Mouse (Mus musculus): Measurements from ENCODE around the gene Hrc. TPM values are rescaled to one million over a fixed set of nuclear protein-coding genes. Genes with fewer than 3 reads are reported as not detected.
A peak's percentile ranks its signal among the peaks of the same experiment; 100 is the strongest.

Hrc gene
- total and polyA plus RNA-seq, 3 experiments, result 0.22 TPM; not detected in 2

DNA sequence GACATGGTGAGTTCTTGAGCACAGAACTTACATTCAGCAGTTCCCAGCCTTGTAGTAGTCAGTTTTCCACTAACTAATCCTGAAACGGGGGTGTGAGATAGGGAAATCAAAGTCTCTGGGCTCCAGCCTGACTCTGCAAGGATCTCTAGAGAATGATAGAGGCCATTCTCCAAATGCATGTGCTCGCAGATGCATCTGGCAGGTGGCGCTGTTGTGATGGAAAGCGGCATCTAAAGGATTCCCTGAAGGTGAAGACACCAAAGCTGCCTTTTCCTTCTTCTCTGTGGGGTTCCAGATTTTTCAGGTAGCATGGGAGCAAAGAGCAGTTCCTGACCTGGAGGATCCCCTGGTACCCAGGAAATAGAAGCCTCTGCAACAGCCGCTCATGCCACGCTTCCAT is 34.8 kb upstream of the Hrc start (continued):
- TF ChIP-seq MEF2A (IDR thresholded peaks at IDR 0.05; ENCODE audit: extremely low read depth, insufficient replicate concordance, low read depth, low read length, poor library complexity, severe bottlenecking) (no peak), GABPA (IDR thresholded peaks at IDR 0.05; ENCODE audit: low read depth, low read length) (no peak), TCF12 (IDR thresholded peaks at IDR 0.05; ENCODE audit: low read depth, low read length) (no peak), CHD2 (IDR thresholded peaks at IDR 0.05; ENCODE audit: low read length) (no peak), NELFE (IDR thresholded peaks at IDR 0.05; ENCODE audit: low read depth, low read length) (no peak), MXI1 (IDR thresholded peaks at IDR 0.05; ENCODE audit: low read depth, low read length) (no peak), HCFC1 (IDR thresholded peaks at IDR 0.05; ENCODE audit: low read depth, low read length) (no peak), BHLHE40 (IDR thresholded peaks at IDR 0.05; ENCODE audit: borderline replicate concordance, low read depth, low read length) (no peak), MYC (IDR thresholded peaks at IDR 0.05; ENCODE audit: low read depth, low read length) (peak; percentile 74), ZNF384 (IDR thresholded peaks at IDR 0.05; ENCODE audit: low read depth, low read length) (no peak), E2F4 (IDR thresholded peaks at IDR 0.05; ENCODE audit: borderline replicate concordance, low read depth, low read length) (no peak), GATA1 (IDR thresholded peaks at IDR 0.05; ENCODE audit: low read depth, low read length) (no peak)

DNA sequence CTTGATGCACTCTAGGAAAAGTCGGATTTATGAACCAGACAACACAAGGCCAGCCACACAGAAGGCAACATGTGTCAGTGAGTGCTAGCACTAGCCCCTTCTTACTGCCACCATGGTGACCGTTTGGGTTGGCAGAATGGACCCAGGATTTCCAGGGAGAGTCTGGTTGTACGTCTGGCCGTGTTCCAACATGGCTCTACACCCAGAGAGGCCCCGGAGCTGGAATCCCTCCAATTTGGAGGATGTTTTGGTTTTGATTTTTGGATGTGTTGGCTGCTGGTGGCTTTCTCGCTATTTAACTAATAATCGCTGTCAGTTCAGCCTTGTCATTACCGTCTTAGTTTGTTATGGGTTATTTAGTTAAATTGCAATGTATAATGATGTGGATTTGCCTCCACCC is 32.5 kb upstream of the Hrc start:
- no peak for DNase-seq (ENCODE audit: low read depth, low spot score)
- H3K9me3 ChIP-seq (replicated peaks; ENCODE audit: insufficient read depth, low read length), result no peaks in the 10 kb centered on the region
- H3K79me2 ChIP-seq (ENCODE audit: control insufficient read depth, insufficient read depth, low read length, poor library complexity), result no peaks in the 10 kb centered on the region
- H3K4me3 ChIP-seq (ENCODE audit: control insufficient read depth in 1 of 2, insufficient read depth in 1 of 2, low read depth in 2 of 2, low read length in 2 of 2), result no peak overlapping the region
- H3K27ac ChIP-seq (ENCODE audit: control insufficient read depth, low read depth, low read length), result no peak overlapping the region
- TF ChIP-seq MAFK (IDR thresholded peaks at IDR 0.05; ENCODE audit: borderline replicate concordance, low read depth, low read length), result no peak
- no peak for TF ChIP-seq TBP (IDR thresholded peaks at IDR 0.05; ENCODE audit: low read depth, low read length)
- no peak for TF ChIP-seq POLR2AphosphoS2 (IDR thresholded peaks at IDR 0.05; ENCODE audit: low read length)
- TF ChIP-seq ETS1 (IDR thresholded peaks at IDR 0.05; ENCODE audit: low read depth, low read length), result no peak
- no peak for TF ChIP-seq RAD21 (IDR thresholded peaks at IDR 0.05; ENCODE audit: low read depth, low read length)
- no peak for TF ChIP-seq RCOR1 (IDR thresholded peaks at IDR 0.05; ENCODE audit: low read depth, low read length)
- TF ChIP-seq GABPA (IDR thresholded peaks at IDR 0.05; ENCODE audit: low read depth, low read length), result no peak
- TF ChIP-seq CTCF (IDR thresholded peaks at IDR 0.05 in 2 of 3, conservative IDR thresholded peaks at IDR 0.05 in 1 of 3; ENCODE audit: control insufficient read depth in 1 of 3, insufficient read depth in 1 of 3, low read depth in 2 of 3, low read length in 3 of 3, poor library complexity in 1 of 3, severe bottlenecking in 1 of 3), result no peak
- TF ChIP-seq JUND (IDR thresholded peaks at IDR 0.05; ENCODE audit: low read depth, low read length), result no peak
- TF ChIP-seq SMC3 (IDR thresholded peaks at IDR 0.05; ENCODE audit: low read depth, low read length), result no peak
- TF ChIP-seq ZNF384 (IDR thresholded peaks at IDR 0.05; ENCODE audit: low read depth, low read length), result no peak
- TF ChIP-seq EP300 (IDR thresholded peaks at IDR 0.05; ENCODE audit: low read depth in 1 of 2, low read length in 2 of 2), result no peak
- no peak for TF ChIP-seq CHD2 (IDR thresholded peaks at IDR 0.05; ENCODE audit: low read length)
- TF ChIP-seq GATA1 (IDR thresholded peaks at IDR 0.05; ENCODE audit: low read depth, low read length), result no peak
- no peak for TF ChIP-seq HCFC1 (IDR thresholded peaks at IDR 0.05; ENCODE audit: low read depth, low read length)
- no peak for TF ChIP-seq ZC3H11A (IDR thresholded peaks at IDR 0.05; ENCODE audit: low read depth, low read length)
- TF ChIP-seq MYC (IDR thresholded peaks at IDR 0.05; ENCODE audit: low read depth, low read length), result no peak
- H3K27me3 ChIP-seq (ENCODE audit: control insufficient read depth in 1 of 2, insufficient read depth in 2 of 2, low read length in 2 of 2), result no peaks in the 10 kb centered on the region
- peaks cover 0 to 3% of the 10 kb centered on the region in 2 experiments; a peak in 1 of 4 replicates for H3K36me3 ChIP-seq (ENCODE audit: control insufficient read depth in 1 of 2, insufficient read depth in 2 of 2, low read length in 2 of 2)
- H3K4me1 ChIP-seq (ENCODE audit: control insufficient read depth in 1 of 2, insufficient read depth in 2 of 2, low read length in 2 of 2), result peaks cover 0 to 3% of the 10 kb centered on the region in 2 experiments; a peak in 2 of 4 replicates
- H3K9ac ChIP-seq (ENCODE audit: control insufficient read depth, low read depth, low read length, poor library complexity, severe bottlenecking), result no peak overlapping the region
